Mouse (Mus musculus): Measurements from ENCODE around the gene Phtf2.
A peak's percentile ranks its signal among the peaks of the same experiment; 100 is the strongest.

Phtf2 gene

DNA sequence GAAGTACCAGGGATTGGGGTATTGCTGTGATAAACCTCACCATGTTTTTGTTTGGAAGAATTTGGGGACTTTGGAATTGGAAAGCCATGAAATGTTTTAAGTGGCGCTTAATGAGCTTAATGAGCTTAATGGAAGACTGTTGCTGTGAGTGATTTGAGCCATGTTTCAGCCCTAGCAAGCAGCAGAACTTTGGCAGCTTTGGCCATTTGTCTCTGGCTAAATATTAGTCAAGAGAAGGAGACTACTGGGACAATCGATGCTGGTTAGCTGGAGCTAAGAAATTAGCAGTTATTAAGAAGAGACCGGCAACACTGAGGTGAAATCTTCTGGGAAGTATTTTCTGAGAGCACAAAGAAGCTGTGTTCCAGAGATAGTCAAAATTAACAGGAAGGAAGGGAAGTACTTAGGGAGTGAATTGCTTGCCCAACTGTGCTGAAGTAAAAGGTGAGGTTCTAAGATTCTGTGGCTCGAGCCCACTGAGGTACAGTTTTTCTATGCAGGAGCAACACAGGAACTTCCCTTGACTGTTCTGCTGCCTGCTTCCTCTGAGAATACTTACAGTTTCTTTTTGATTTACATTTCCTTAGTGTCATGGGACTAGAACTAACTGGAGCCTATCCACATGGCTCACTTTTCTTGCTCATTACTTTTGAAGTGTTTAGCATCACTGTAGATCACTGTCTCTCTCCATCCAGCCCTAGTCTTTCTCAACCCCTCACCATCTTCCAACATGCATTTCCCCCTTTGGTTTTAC is 17.5 kb downstream of the Phtf2 start:
- DNase-seq = no peak

DNA sequence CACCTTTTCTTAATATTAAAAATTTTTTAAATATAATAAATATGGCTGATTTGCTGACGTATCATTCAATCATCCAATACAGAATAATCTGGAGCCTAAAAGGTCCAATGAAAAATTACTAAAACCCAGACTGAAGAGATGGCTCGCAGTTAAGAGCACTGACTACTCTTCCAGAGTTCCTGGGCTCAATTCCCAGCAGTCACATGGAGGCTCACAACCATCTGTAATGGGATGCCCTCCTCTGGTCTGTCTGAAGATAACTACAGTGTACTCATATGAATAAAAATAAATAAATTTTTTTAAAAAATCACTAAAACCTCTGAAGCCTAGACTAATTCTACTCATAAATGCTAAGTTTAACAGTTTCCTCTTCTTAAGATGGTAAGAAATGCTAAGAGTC is 20.0 kb downstream of the Phtf2 start:
- DNase-seq = no peak

DNA sequence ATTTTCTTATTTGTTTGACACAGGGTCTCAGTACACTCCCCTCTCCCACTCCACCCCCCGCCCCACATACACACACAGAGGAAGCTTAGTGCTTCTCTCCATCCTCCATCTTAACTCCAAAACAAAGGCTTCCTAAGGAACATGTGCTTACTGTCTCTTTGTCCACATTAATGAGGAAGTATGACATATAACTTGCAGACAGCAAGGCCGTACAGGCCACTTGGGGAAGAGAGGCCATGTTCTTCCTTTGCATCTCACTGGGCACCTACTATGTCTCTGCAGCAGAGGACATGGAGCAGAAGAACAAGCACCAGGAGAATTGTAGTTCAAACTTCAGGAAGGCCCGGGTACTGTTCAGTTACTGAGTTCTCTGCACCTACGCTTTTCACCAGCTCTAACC is 21.4 kb downstream of the Phtf2 start:
- no peak for DNase-seq

DNA sequence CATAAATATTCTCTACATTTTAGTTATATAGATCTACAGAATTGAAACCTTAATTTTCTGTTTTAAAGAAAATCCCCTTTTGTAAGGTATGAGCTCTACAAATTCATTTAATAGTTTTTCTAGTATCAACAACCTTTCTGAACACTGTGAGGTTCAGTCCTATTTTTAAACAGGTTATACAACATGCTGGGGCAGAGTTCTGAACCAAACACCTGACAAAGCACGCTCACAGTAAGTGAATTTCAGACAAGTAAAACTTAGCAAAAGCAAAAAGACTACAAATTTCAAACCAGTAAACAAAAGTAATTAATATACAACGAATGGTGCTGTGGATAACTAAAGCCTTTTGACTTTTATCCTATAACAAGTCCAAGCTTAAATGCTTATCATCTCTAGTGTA is 23.5 kb downstream of the Phtf2 start:
- no peak for DNase-seq

DNA sequence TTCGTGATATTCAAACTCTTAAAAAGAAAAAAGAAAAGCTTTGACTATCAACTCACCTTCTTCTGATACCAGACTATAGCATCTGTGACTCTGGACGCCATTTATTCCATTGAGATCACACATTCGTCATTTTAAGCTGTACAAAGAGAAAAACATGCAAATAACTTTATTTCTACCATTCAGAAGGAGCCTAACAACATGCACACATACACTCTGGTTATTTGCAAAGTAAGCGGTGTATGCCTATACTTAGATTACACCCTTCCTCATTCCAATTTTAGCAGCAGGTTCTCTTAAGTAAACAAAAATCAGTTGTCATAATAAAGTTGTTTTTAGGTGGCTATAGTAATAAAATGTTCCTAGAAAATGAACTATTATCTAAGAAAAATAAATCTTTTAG is 26.9 kb downstream of the Phtf2 start:
- no peak for DNase-seq

DNA sequence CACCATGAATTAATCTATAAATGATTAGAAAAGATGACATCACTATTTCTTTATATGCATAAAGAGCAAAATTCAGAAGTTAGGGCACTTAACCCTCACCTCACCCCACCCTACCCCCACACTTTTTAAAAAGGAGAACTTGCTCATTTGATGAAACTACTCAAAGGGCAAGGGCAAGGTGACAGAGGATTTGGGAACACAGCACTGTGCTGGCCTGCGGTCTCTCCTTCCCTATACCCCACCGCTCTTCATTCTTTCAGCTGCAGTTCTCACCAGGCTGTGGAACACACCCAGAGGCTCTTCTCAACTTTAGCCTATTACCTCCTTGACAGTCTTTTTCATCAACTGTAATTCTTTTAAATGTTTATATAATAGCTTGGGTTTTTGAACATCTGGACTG is 34.9 kb downstream of the Phtf2 start:
- DNase-seq = no peak

DNA sequence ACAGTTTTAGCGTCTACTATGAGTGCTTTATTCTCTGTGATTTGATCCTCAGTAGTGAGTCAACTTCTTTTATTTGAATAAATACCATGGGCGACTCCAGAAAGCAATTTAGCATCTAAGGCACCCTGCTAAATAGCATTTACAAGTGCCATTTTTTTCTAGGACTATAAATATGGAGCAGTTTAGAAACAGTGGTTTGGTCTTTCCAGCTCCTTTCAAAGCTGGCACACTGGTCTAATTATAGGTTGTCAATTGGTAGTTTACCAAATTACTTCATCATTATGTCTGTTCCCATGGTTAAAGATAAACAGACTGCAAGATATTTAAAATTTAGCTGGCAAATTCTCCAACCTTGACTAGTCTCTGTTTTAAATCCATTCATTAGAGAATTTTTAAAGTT is 38.1 kb downstream of the Phtf2 start:
- no peak for DNase-seq

DNA sequence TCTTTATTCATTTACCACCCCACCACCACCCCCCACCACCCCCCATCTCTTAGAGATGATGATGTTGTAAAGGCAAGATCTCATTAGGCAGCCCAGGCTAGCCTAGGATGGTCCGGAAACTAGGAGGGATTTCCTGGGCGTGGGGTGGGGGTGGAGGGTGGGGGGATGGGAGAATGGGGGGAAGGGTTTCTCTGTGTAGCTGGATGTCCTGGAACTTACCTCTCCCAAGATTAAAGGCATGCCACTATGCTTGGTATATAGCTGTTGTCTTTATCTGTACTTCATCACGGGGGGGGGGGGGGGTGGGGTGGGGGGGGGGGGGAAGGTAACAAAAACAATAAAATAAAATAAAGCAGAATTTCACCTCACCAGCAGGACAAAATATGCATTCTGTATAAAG is 38.5 kb downstream of the Phtf2 start:
- DNase-seq = no peak

DNA sequence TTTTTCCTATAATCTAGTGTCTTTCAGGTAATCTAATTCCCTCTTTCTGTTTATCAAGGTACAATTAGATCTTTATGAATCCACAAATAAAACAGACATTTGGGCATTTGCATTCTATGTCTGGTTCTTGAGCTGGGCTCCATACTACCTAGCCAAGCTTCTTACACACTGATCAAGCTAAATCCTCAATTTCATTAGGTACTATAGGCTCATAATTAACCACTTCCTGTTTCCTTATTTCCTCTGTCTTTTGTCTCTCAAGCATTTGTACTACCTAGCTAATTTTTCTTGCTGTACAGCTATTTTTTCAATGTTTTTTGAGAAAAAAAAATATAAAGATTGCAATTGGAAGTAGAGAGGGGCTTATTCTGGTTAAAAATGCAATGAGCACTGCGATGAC is 44.8 kb downstream of the Phtf2 start:
- DNase-seq = no peak

DNA sequence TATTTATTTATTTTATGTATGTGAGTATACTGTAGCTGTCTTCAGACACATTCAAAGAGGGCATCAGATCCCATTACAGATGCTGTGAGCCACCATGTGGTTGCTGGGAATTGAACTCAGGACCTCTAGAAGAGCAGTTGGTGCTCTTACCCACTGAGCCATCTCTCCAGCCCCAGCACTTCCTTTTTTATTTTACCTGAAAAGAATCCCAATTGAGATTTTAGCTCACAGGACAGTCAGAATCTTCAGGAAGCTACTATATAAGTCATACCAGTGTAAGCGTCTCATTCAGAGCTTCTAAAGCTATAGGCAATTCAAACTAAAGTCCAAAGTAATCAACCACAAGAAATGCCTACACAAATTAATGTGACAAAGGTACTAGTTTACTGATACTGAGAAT is 47.5 kb downstream of the Phtf2 start:
- DNase-seq = no peak

DNA sequence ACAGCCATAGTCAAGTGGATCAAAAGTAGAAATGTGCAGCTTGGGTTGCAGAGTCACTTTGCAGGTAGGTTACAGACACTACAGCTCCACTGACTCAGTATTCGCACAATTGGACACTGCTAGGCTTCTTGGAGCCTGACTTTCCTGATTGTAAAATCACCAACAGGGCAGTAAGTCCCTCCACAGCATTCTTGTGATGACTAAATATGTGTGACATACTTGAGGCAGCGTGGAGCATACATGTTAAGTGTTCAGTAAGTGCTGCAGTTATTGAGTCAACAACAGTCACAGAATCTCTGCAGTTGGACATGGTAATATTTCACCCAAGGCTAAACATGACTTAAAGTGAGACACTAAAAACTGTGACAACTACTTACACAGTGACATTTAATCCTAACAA is 50.5 kb downstream of the Phtf2 start:
- DNase-seq = no peak

DNA sequence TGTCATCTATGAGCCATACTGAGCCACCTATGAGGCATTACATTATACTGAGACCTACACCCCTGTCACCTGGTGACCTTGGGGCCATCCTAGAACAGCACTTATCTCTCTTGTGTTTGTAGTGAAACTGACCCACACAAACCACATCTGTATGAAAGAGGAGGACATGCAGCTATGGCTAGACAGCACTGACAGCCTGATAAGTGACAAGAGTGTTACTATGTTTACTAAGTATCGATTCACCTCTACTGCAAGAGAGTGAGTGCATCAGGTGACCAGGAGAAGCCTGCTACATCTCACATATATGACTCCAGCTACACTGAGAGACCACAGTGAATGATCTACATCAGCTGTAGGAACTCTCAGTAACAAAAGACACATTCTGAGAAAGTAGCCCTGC is 51.2 kb downstream of the Phtf2 start:
- no peak for DNase-seq

DNA sequence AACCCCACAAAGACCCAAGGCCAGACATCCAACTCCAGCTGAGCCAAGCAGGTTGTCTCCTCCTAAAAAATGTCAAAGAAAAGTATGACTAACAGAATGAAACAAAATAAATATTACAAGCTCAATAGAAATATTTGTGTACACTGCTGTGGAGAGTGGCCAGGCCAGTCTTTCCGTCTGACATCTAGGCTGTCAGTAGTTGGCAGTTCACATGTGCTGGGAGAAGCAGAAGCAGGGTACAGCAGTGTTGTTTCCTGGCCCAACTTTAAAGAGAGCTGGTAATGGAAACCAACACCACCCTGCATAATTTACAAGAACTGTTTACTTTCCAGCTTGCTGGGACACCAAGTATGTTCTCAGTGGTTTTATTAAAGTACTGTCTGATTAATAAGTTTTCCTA is 60.3 kb downstream of the Phtf2 start:
- DNase-seq = no peak

DNA sequence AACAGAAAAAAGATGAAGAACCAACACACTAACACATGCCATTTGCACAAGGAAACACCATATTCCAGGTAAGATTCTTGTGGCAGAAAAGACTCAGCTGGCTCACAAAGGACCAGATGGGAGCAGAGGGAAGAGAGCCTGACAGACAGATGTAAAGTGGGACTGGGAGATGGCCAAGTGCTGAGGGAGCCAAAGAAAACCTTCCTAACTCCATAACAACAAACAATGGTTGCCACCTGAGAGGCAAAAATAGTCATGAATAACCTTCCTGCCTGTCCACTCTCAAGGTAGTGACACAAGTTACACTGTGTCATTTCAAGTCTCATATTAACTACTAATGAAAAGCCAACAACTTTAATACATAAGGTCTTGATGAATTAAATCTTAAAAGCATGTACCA is 60.8 kb downstream of the Phtf2 start:
- DNase-seq = no peak

DNA sequence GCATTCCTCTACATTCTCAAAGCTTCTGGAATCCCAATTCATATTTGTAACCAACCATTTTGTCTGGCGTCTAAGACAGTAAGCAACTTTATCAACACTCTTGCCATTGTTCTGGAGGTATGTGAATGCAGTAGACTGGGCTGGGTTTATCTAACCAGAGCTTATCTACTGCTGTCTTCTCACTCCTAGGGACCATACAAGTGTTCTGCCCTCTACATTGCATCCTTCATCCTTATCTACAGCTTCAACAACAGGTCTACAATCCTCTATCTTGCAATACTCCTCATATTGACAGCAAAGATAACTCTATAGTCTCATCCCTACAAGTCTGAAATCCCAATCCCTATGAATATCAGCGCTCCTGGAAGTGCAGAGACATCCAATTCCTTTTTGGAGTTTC is 66.8 kb downstream of the Phtf2 start:
- no peak for DNase-seq

DNA sequence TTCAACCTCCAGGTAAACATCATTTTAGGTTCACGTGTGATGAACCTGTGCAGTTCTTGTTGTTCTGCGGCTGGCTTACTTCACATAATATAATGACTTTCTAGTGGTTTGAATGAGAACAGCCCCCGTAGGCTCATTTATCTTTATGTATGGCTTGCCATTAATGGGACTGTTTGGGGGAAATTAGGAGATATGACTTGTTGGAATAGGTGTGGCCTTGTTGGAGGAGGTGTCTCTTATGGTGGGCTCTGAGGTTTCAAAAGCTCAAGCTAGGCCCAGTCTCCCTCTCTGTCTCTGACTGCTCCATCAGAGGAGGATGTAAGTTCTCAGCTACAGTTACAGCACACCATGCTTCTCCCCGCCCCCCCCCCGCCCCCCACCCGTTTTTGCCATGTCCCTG is 71.5 kb downstream of the Phtf2 start:
- no peak for DNase-seq

DNA sequence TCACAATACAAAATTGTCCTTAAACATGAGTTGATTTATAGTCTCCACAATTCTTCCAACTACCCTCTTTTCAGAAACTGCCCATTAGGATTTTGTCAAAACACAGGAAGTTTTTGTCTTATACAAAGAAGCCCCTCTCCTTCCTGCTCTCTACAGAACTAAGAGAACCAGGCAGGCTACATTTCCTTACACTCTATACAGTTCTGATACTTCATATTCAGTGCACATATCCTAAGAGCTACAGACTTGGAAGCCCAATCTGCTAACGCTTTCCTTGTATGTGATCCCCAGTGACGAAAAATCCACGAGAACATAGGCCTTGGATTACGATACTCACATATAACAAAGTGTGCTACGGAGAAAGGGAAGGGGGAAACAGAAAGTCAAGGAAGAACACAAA is 86.0 kb downstream of the Phtf2 start:
- DNase-seq = no peak

DNA sequence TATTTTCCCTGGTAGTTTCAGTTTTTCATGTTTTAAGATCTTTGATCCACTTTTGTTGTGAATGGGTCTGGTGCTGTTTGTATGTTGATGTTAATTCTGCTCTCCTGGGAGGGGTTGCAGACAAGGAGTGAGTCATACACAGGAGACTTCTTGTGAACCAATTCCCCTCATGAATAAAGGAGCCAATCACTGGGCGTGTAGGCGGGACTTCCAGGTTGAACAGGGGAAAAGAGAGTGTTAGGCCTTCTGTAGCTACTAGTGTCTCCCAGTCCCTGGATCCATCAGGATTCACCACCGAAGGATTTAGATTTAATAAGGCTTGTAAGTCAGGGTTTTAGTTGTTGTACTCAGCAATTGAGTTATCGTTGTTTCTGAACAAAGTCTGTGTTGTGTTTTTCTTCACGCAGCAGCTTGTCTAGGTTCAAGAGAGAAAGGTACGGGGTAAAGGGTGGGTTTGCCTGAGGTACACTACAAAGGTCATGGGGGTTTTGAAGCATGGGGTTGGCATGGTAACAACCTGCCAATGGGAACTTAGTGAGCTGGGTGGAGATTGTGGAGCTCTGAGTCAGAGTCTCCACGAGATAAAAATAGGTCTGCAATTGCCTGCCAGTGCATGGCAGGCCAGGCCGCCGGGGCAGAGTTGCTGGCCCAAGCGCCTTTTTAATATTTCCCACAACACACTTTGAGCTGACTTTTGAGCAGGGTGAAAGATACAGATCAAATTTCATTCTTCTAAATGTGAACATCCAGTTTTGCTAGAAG is 90.0 kb downstream of the Phtf2 start:
- no peak for DNase-seq

DNA sequence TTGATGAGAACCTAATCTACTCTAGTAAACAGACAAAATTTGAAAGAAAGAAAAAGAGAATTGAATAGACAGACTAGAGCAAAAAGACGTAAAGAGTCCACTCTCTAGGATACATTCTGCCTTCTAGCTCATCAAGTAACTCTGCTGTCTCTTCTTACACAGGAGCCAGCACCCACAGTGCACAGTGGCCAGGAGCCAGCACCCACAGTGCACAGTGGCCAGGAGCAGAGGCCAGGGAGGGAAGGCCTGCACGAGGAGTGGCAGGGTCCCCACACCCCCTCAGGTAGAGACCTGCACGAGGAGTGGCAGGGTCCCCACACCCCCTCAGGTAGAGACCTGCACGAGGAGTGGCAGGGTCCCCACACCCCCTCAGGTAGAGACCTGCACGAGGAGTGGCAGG is 95.5 kb downstream of the Phtf2 start:
- DNase-seq = peak; percentile 10

DNA sequence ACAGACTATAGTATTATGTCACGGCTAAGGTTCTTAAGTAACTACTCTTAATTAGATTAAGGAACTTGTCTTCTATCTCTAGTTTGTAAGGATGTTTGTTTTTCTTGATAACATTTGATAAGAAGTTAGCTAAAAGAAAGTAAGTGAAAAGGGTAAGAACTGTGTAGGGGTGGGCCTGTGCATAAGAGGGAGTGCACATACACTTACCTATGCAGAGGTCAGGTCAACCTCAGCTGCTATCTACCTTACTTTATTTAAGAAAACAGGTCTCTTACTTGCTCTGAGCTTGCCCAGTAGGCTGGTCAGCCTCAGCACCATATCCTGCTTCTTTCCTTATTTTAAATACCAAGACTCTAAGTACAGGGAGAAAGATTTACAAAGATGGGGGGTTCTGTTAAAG is 100.8 kb downstream of the Phtf2 start:
- DNase-seq = no peak

DNA sequence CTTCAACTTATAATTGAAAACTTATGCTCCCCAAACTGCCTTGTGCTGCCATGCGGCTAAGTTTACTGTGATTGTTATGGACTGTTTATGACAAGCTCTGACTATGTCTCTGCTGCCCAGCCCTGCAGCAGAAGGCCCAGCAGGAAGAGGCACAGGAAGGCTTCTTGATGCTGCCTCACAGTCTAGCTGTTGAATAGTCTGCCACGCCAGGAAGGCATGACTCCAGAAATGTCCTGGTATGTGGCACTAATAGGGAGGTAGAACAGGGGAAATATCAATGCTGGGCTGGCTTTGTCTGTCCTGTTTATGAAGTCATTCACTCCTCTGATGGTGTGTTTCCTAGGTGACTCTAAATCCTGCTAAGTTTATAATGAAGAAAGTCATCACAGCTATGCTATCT is 102.7 kb downstream of the Phtf2 start:
- DNase-seq = no peak

DNA sequence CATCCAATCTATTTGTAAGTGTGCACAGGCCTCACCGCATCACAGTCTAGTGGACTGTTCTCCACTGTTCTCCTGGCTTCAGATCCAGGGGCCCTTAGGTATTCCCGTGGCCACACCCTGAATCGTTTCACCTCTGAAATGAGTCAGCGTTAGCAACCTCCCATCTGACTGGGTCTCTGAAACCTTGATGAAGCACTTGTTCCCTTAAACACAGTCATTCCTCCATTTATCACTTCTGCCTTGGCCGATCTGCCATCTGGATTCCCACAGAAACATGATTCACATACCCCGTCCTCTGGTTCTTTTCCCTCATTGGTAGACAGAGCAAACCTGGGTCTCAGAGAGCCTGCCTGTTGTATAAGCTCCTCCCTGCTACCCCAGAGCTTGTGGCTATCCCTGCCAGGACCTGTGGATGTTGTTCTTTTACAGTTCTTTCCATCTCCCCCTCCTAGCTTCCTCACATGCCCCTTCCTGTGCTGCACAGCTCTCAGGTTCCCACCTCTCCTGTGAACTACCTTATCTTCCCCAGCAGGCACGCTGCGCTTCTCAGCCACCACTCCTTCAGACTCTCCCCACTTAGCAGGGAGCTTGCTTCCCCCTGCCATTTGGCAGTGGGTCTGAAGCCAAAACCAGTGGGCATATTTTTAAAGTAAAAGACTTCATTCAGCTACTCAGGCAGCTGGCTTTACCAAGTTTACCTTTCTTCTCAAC is 103.5 kb downstream of the Phtf2 start:
- no peak for DNase-seq

DNA sequence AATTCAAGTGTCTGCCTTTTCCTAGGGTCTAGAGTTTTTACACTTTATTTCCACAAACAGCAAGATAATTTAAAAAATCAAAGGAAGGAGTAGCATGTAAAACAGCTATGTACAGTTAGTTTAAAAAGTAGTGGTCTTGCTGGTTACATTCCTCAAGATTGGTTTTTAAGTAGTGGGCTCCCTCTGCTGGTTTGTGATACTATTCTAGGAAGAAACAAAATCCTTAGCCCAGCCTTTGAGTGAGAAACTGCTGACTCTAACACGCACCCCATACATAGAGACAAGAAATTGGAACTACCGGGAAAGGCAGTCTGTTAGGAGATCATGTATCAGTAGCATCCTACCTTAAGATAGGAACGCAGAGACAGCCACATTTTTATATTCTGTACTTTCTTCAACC is 108.6 kb downstream of the Phtf2 start:
- peak; percentile 25 for DNase-seq

DNA sequence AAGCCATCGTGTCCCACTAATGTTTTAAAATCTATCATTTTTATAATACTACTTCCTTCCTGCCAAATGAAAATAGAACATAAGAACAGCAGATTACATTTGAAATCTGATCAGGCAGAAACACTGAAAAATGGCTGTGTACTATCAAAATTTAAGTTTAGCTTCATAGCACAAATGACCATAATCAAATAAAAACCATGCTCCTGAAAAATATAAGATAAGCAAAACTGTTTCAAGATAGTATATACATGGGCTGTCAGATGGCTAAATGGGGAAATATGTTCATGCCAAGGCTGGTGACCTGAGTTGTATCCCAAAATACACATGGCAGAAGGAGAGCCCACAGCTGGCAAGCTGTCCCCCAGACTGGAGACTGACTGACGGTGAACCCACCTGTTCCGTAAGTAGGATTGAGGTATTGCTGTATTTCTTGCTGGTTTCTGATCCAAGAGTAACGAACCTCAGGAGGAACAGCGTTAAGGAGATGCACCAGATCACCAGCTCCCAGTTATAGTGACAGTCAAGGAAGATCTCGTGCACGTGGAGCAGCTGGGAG is 116.5 kb downstream of the Phtf2 start:
- DNase-seq = no peak

Data from cerebellum, adult 9-10 months (tissue).